Mouse (Mus musculus) ES-CJ7 (cell line): ENCODE results near the gene Ptf1a.
A peak's percentile ranks its signal among the peaks of the same experiment; 100 is the strongest.

Source experiments
- DNase-seq: peaks from one replicate; pipeline ENCODE4 v3.0.0; 2011; ENCODE audit warnings: low read depth, low spot score

The Ptf1a gene

GRCm38 (mm10) chr2:19452531-19453055 lies 7.1 kb downstream of the Ptf1a start:
- no peak for DNase-seq

- DNase-seq = no peak
These were observed 9.8 kb downstream of the Ptf1a start for GRCm38 (mm10) chr2:19455228-19455627.

- no peak for DNase-seq
These were observed 10.5 kb downstream of the Ptf1a start for GRCm38 (mm10) chr2:19455857-19456482.

GRCm38 (mm10) chr2:19458785-19459184 lies 13.3 kb downstream of the Ptf1a start:
- no peak for DNase-seq

- peak; percentile 30 for DNase-seq
These were observed 16.5 kb downstream of the Ptf1a start for GRCm38 (mm10) chr2:19461940-19462339.

- DNase-seq = no peak
These were observed 44.8 kb downstream of the Ptf1a start for GRCm38 (mm10) chr2:19490262-19490661.
